Mouse (Mus musculus) cerebellum, adult 9-11 months (tissue): Measurements from ENCODE around the gene Susd1.

Experiments
- DNase-seq: peaks from one replicate; pipeline ENCODE4 v3.0.0; 2022

Susd1 gene

GRCm38 (mm10) chr4:59279111-59279510 is 159.3 kb downstream of the Susd1 start:
- no peak for DNase-seq

- no peak for DNase-seq
Measured at GRCm38 (mm10) chr4:59278410-59278809, 160.0 kb downstream of the Susd1 start.

GRCm38 (mm10) chr4:59277958-59278357 is 160.5 kb downstream of the Susd1 start:
- DNase-seq, result no peak

GRCm38 (mm10) chr4:59275956-59276355 is 162.5 kb downstream of the Susd1 start:
- no peak for DNase-seq

- DNase-seq, result no peak
Measured at GRCm38 (mm10) chr4:59275494-59275893, 162.9 kb downstream of the Susd1 start.

DNA sequence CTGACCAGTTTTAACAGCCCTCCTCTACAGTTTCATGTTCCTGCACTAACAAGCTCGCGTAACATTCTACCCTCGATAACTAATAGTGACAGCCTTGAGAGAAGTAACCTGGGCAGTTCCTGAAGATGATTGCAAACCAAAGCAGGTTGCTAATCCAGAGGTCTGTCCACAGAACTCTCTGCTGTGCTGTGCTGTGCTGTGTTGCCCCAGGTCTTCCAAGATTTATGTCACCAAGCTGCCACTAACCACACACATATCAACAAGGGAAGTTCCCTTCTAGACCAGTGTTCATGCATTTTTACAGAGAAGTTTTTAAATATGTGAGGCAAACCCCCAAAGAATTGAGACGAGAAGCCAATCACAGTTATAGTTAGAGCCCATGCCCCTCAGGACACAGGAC is 164.3 kb downstream of the Susd1 start:
- no peak for DNase-seq

DNA sequence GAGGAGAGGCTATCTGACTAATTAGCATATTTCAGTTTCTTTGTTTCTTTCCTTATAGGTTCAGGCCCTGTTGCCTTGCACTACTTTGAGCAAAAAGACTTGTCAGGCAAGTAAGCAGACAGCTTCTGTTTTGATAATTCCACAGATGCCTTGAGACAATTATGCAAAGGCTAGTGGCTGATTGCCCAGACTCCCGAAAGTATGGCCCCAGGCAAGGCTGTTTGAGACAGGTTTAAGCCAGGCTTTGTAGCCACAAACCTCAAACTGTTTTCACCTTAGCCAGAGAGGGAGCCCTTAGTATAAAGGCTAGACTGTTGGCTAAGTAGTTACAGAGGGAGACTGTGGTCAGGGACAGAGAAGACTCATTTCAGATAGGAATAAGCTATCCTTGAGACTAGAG is 165.1 kb downstream of the Susd1 start:
- no peak for DNase-seq

DNA sequence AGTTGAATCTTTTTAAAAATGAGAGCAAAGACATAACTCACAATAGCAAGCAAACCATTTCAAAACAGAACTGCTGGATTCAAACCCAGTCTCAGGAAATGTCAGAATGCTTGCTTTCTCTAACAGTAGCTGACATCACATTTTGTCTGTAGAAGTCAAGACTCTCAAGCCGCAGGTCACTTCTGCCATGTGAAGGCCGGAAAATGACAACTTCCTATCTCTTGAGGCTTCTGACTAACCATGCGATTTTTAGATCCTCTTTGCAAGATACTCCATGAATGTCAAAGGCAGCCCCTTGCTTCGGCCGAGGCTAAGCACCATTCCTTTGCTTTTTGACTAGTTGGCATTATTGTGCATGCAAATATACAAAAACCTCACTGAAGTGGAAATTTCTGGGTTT is 172.8 kb downstream of the Susd1 start:
- no peak for DNase-seq

- DNase-seq, result no peak
Measured at GRCm38 (mm10) chr4:59265182-59265581, 173.3 kb downstream of the Susd1 start.
